Mouse (Mus musculus) embryonic fibroblast, embryonic 13.5 days (primary cell): ENCODE measurements around the gene Clca4b.
"Not testable (repeated sequence)": the region's sequence is repeated elsewhere in the genome, so short reads cannot be mapped to it uniquely, and the experiment has no call there.

Source experiments
- CTCF ChIP-seq: IDR thresholded peaks from 2 replicates; pipeline ENCODE4 v1.5.1; 2011; ENCODE audit warnings: mild to moderate bottlenecking, control low read depth, low read length, moderate library complexity, borderline replicate concordance; ENCODE audit not compliant: insufficient read depth
- POLR2A ChIP-seq: IDR thresholded peaks from 2 replicates; pipeline ENCODE4 v1.6.1; 2011; ENCODE audit warnings: low read depth, mild to moderate bottlenecking, control low read depth, low read length, moderate library complexity

GRCm38 (mm10) chr3:144947376-144947775 lies 15.0 kb upstream of the Clca4b start:
- not testable (repeated sequence) for TF ChIP-seq POLR2A, CTCF
